Mouse (Mus musculus) urinary bladder, postnatal 14 days (tissue): ENCODE results near the gene Amigo1.
A peak's percentile ranks its signal among the peaks of the same experiment; 100 is the strongest.

Experiments
- DNase-seq: peaks from one replicate; pipeline ENCODE4 v3.0.0; 2021; ENCODE audit warnings: low spot score

The Amigo1 gene

GRCm38 (mm10) chr3:108186098-108187047 is at the start of gene Amigo1:
Gene Amigo1 (plus strand): TSS chr3:108186335.
- DNase-seq: peak; percentile 41

GRCm38 (mm10) chr3:108139113-108139512 is 47.0 kb upstream of the Amigo1 start:
- DNase-seq: no peak

- DNase-seq: no peak
These were observed 45.3 kb upstream of the Amigo1 start for GRCm38 (mm10) chr3:108140786-108141185.

- peak; percentile 92 for DNase-seq
These were observed 40.3 kb upstream of the Amigo1 start, which contains the start of gene Gnai3 for GRCm38 (mm10) chr3:108145534-108146445. Gene Gnai3 (minus strand): TSS chr3:108146146.

- no peak for DNase-seq
These were observed 39.5 kb upstream of the Amigo1 start for GRCm38 (mm10) chr3:108146671-108147070.

- peak; percentile 91 for DNase-seq
These were observed 38.5 kb upstream of the Amigo1 start for GRCm38 (mm10) chr3:108147386-108148235.

- no peak for DNase-seq
These were observed 33.8 kb upstream of the Amigo1 start for GRCm38 (mm10) chr3:108152290-108152689.

GRCm38 (mm10) chr3:108154656-108155055 is 31.5 kb upstream of the Amigo1 start, which contains the start of gene Gpr61:
Gene Gpr61 (minus strand): TSS chr3:108154882.
- DNase-seq: no peak

GRCm38 (mm10) chr3:108158383-108159037 is 27.6 kb upstream of the Amigo1 start:
- DNase-seq: no peak

GRCm38 (mm10) chr3:108164091-108164490 is 22.0 kb upstream of the Amigo1 start:
- DNase-seq: no peak

- peak; percentile 76 for DNase-seq
These were observed 21.3 kb upstream of the Amigo1 start for GRCm38 (mm10) chr3:108164807-108165206.

GRCm38 (mm10) chr3:108165532-108166315 is 20.4 kb upstream of the Amigo1 start:
- DNase-seq: no peak

- DNase-seq: no peak
These were observed 19.5 kb upstream of the Amigo1 start for GRCm38 (mm10) chr3:108166486-108167211.

- DNase-seq: no peak
These were observed 18.6 kb upstream of the Amigo1 start for GRCm38 (mm10) chr3:108167499-108167898.

GRCm38 (mm10) chr3:108169199-108169598 is 16.9 kb upstream of the Amigo1 start:
- DNase-seq: no peak

GRCm38 (mm10) chr3:108174672-108175531 is 11.2 kb upstream of the Amigo1 start:
- DNase-seq: peak; percentile 52

- no peak for DNase-seq
These were observed 7.1 kb upstream of the Amigo1 start for GRCm38 (mm10) chr3:108178756-108179715.
